Mouse (Mus musculus) T-cell, adult 2 months (primary cell): ENCODE measurements at regions not wholly inside any gene's neighbourhood (a gene's known extent, or its start where the extent isn't known, plus 50 kb on each side); places are given as distances from the start of the nearest gene placed in this dataset.

Source experiments
- DNase-seq: peaks from one replicate; pipeline ENCODE4 v3.0.0; 2022; ENCODE audit warnings: low spot score

GRCm38 (mm10) chr3:137728689-137729088 is 57.4 kb downstream of the Gm21962 start:
- no peak for DNase-seq

- no peak for DNase-seq
Measured at GRCm38 (mm10) chr3:137729421-137729820, 58.1 kb downstream of the Gm21962 start.

- DNase-seq = no peak
Measured at GRCm38 (mm10) chr3:137737222-137737800, 66.0 kb downstream of the Gm21962 start.

- no peak for DNase-seq
Measured at GRCm38 (mm10) chr3:137741528-137741927, 70.2 kb downstream of the Gm21962 start.

GRCm38 (mm10) chr3:137742119-137742518 is 70.8 kb downstream of the Gm21962 start:
- DNase-seq = no peak

- DNase-seq = no peak
Measured at GRCm38 (mm10) chr3:137751732-137752260, 80.5 kb downstream of the Gm21962 start.

GRCm38 (mm10) chr3:137752447-137753256 is 81.3 kb downstream of the Gm21962 start:
- peak; percentile 23 for DNase-seq

GRCm38 (mm10) chr3:137753257-137753654 is 81.9 kb downstream of the Gm21962 start:
- DNase-seq = no peak

GRCm38 (mm10) chr3:137755391-137755790 is 84.1 kb downstream of the Gm21962 start:
- DNase-seq = no peak

GRCm38 (mm10) chr3:137762213-137762884 is 91.0 kb downstream of the Gm21962 start:
- DNase-seq = no peak

GRCm38 (mm10) chr3:137763406-137763805 is 92.1 kb downstream of the Gm21962 start:
- DNase-seq = no peak

GRCm38 (mm10) chr3:137768627-137769026 is 95.7 kb upstream of the H2afz start:
- no peak for DNase-seq

- no peak for DNase-seq
Measured at GRCm38 (mm10) chr3:137775076-137775849, 89.0 kb upstream of the H2afz start.

GRCm38 (mm10) chr3:137778113-137778512 is 86.2 kb upstream of the H2afz start:
- peak; percentile 43 for DNase-seq

- DNase-seq = no peak
Measured at GRCm38 (mm10) chr3:137780029-137780428, 84.3 kb upstream of the H2afz start.

- no peak for DNase-seq
Measured at GRCm38 (mm10) chr3:137782836-137783235, 81.5 kb upstream of the H2afz start.

GRCm38 (mm10) chr3:137783937-137784911 is 80.1 kb upstream of the H2afz start:
- no peak for DNase-seq

GRCm38 (mm10) chr3:137785224-137785623 is 79.1 kb upstream of the H2afz start:
- no peak for DNase-seq

- no peak for DNase-seq
Measured at GRCm38 (mm10) chr3:137785871-137786270, 78.4 kb upstream of the H2afz start.

GRCm38 (mm10) chr3:137789671-137790070 is 74.6 kb upstream of the H2afz start:
- no peak for DNase-seq

- no peak for DNase-seq
Measured at GRCm38 (mm10) chr3:137790340-137790739, 73.9 kb upstream of the H2afz start.
